Mouse (Mus musculus) NIH3T3 (cell line): Measurements from ENCODE around the gene Pkp1.

Experiments
- DNase-seq: peaks from one replicate; pipeline ENCODE4 v3.0.0-alpha.2; 2012; ENCODE audit warnings: low read depth

The Pkp1 gene

DNA sequence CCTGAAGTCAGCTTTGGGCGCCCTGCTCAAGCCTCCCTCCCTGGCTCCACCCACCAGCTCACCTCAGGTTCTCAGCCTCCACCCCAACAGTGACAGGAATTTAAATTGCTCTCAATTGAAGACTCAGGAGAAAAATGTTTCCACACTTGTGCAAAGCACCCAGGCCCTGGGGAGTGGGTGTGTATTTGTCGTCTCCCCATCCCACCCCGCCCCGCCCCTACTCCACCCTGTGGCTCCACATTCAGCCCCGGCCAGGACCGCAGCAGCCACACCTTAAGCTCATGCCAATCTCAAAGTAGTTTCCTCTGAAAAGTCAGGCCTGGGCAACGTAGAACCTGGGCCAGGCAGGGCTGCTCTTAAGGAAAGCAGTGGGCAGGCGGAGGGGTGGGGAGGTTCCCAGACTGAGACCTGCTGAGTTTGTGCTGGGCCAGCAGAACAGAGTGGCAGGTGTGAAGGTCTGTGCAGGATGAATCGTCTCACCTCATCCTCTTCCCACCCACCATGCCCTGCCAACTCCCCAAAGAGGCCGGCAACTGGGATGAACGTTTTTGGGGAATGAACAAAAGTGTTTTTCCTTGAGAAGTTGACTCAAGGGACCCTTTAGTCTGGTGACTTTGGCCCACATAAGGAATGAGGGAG lies 61.8 kb downstream of the Pkp1 start:
- no peak for DNase-seq

GRCm38 (mm10) chr1:135856070-135856469 lies 62.9 kb downstream of the Pkp1 start:
- no peak for DNase-seq

DNA sequence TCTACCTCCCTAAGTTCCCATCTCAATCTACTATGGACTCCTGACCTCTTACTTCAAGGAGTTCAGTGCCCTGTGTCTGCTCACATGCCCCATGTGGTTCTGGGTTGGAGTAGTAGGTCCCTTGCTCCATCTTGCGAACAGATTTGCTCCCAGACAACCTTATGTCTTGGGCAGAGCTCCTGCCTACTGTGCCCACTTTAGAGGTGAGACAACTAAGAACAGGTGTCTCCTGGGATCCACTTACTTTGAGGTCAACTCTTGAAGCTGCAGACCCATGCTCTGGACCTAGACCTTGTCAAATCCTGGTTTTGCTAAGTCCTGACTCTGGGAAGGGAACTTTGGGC lies 63.7 kb downstream of the Pkp1 start:
- no peak for DNase-seq

DNA sequence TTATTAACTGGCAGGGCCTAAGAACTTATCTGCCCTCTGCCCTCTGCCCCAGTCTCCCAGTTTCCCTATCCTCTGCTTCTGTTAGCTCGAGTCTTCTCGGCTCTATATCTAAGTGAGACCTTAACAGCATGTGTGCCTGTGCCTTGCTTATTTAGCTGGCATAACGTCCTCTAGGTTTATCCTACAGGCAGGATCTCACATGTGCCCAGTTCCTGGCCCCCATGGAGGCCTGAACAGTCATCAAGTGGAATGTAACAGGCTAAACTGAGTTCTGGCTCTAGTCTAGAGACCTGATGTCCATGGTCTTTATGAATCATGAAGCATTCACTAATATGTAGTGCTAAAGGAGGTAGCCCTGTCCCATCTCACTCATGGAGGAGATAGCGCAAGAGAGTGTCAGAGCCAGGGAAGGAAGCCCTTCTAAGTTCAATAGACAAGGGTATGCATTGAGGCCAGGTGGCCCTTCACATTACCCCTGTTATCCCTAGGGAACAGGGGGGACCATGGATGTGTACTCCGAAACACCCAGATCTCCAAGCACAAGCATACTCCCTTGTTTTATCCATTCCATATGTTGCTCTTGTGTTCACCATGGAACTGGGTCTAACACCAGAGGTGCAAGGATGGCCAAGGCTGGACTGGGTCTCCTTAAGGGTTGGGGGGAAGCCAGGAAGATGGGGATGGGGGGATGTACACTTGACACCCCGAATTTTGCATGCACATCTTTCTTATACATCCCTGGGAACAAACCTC lies 64.2 kb downstream of the Pkp1 start:
- DNase-seq = no peak

GRCm38 (mm10) chr1:135853200-135853599 lies 65.8 kb downstream of the Pkp1 start:
- DNase-seq = no peak

DNA sequence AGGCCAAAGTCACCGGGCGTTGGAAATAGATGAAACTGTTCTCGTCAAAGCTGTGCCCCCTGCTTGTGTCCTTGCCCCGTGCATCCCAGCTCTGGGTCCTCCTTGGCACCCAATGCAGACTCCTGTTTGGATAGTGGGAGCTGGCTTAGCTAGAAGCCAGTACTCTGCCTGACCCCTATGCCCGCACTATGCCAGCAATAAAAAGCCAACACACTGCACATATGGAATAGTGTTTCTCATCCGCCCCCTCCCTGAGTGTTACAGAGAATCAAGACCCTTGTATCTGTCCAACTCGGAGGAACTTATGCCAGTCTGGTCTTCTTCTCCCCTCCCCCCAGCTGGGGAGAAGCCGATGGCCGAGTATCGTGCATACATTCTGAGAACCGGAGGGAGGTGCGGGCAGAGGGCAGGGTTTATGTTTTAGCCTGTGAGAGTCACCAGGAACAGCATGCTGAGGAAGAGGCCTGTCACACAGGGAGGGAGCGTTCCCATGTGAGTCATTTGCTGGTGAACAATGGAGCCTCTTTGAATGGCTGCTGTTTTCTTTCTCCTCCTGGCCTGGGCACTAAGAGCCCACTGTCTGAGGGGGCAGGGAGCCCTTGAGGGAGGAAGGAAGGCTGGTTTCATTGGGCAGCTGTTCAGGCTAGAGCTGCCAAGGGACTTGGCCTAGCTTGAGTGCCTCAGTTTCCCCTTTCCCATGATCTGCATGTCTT lies 66.8 kb downstream of the Pkp1 start:
- peak; percentile 71 for DNase-seq

DNA sequence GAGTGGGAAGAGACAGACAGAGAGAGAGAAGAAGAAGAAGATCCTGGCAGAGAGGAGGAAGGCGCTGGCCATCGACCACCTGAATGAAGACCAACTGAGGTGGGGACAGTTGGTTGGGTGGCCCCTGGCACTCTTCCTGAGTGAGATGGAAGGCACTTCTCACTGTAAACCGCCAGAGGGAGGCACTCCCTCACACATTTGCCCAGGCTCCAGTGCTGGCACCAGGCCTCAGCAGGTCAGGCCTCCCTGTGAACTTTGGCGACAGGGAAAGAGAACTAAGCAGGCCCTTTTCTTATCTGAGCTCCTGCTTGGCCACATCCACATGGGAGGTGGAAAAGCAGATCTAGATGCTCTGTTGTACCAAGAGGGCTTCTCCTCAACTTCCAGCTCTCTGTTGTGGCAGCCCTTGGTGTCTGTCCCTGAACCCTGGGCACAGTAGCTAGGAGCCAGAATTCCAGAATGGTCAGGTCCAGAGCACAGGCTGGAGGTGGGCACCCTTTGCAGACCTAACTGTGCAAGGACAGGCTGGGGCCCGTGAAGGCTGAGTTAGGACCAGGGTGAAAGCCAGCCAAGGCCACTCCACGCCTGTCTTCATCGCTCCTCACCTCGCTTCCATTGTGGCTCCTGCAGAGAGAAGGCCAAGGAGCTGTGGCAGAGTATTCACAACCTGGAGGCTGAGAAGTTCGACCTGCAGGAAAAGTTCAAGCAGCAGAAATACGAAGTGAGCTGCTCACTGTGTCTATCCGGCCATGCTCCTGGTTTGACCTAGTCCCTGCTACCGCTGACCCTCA lies 68.1 kb downstream of the Pkp1 start:
- DNase-seq = peak; percentile 85

DNA sequence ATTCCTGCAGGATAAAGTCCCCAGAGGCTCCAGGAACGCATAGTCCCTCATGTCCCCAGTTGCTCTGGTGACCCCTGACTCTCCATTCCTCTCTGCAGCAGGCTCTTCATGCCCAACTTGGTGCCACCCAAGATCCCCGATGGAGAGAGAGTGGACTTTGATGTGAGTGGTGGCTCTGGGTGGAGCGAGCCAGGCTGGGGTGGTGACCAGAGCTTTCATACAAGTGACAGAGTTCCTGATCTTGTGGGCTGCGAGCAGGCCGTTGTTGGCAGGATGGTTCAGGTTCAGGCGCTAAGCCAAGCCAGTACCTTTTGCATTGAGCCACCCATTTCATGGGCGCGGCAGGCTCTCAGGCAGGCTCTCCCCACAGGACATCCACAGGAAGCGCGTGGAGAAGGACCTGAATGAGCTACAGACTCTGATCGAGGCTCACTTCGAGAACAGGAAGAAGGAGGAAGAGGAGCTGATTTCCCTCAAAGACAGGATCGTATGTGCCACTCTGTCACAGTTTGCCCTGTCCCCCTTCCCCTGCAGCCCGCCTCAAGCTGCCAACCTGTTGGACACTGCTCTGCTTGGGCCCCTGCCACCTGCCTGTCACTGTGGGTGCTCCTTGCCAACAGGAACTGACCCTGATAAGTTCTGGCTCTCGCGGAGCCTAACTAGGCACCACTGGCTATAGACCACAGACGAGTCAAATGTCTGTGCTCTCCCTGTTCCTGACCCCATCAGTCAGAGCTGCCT lies 71.2 kb downstream of the Pkp1 start:
- no peak for DNase-seq

GRCm38 (mm10) chr1:135847139-135847562 lies 71.9 kb downstream of the Pkp1 start:
- peak; percentile 69 for DNase-seq

GRCm38 (mm10) chr1:135846632-135847031 lies 72.4 kb downstream of the Pkp1 start:
- DNase-seq = no peak

- peak; percentile 65 for DNase-seq
These were observed 74.5 kb downstream of the Pkp1 start for GRCm38 (mm10) chr1:135844481-135844880.

DNA sequence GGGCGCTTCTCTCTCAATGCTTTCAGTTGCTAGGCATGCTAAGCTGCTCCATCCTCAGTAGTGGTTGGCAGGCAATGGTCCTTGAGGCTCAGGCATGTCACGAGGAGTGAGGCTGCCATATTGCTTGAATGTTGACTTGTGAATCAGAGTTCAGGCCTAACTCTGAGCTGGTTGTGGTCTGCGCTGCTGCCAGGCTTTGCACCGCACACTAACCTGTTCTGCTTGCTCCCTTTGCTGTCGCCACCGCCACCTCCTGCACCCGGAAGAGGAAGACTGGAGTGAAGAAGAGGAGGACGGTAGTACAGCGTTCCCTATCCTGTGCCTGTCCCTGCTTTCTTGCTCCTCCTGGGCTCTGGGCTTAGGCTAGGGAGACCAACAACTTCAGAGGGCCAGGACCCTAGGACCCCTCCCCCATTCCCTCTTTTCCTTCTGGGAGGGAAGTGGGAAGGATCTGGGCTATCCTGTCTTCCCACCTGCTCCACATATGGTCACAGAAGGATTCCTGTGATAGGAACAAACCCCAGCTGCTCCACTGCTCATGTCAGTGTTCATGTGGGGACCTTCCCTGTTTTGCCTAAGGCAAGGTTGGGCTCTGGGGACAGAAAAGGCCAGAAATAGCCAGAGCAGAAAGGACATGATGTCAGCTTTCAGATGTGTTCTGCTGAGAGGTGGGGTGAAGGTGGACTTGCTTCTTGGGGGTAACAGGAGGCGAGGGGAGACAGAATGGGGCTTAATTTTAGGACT lies 75.3 kb downstream of the Pkp1 start:
- no peak for DNase-seq

- DNase-seq = no peak
These were observed 78.2 kb downstream of the Pkp1 start for GRCm38 (mm10) chr1:135840675-135841395.

GRCm38 (mm10) chr1:135839065-135839464 lies 79.9 kb downstream of the Pkp1 start:
- DNase-seq = no peak

DNA sequence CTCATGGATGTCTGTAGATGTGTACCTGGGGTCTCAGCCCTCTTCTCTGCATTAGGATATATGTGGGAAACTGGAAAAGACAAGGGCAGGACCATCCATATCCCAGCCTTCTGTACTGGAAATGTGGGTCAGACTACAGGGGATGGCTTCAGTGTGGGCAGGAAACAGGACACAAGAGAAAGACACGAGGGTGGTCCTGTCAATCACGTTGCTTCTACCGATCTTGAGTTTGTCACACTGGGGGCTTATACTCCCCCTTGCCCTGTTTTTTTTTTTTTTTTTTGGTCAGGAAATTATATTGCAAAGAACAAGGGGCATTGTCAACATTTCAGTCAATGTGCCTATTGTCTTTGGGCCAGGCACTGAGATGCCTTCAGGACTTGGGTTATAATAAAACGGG lies 80.4 kb downstream of the Pkp1 start:
- no peak for DNase-seq

- DNase-seq = no peak
These were observed 83.1 kb downstream of the Pkp1 start, which contains the start of gene Tnnt2 for GRCm38 (mm10) chr1:135835716-135836483. Gene Tnnt2, plus strand, starts transcription at chr1:135836354.

- DNase-seq = no peak
These were observed 84.0 kb downstream of the Pkp1 start for GRCm38 (mm10) chr1:135834983-135835382.

- no peak for DNase-seq
These were observed 84.7 kb downstream of the Pkp1 start for GRCm38 (mm10) chr1:135834206-135834859.

- DNase-seq = peak; percentile 84
These were observed 90.1 kb downstream of the Pkp1 start for GRCm38 (mm10) chr1:135828918-135829317.
